Mouse (Mus musculus) neural tube, embryonic 14.5 days (tissue): Measurements from ENCODE around the gene L3mbtl4. TPM values are rescaled to one million over a fixed set of nuclear protein-coding genes. Genes with fewer than 3 reads are reported as not detected.

Experiments used
- ATAC-seq: fragments of 200-750 bp; cut with Nextera tagmentation; 2 replicates; pipeline ENCODE4 v1.8.0; 2017; ENCODE audit warnings: low read depth, mild to moderate bottlenecking, moderate TSS enrichment, moderate library complexity
- H3K27ac ChIP-seq: fragments of 300-500 bp; sonication (generic); 2 replicates; pipeline ENCODE4 v1.5.1; 2014; ENCODE audit warnings: low read depth, mild to moderate bottlenecking, control low read depth, low read length, moderate library complexity, mixed read lengths
- H3K27me3 ChIP-seq: fragments of 300-500 bp; sonication (generic); 2 replicates; pipeline ENCODE4 v1.6.1; 2014; ENCODE audit warnings: low read length; ENCODE audit not compliant: control insufficient read depth, insufficient read depth
- H3K36me3 ChIP-seq: fragments of 300-500 bp; sonication (generic); 2 replicates; pipeline ENCODE4 v1.6.1; 2014; ENCODE audit warnings: low read length, mixed read lengths; ENCODE audit not compliant: control insufficient read depth, insufficient read depth
- H3K4me1 ChIP-seq: fragments of 300-500 bp; sonication (generic); 2 replicates; pipeline ENCODE4 v1.6.1; 2014; ENCODE audit warnings: low read length; ENCODE audit not compliant: control insufficient read depth, insufficient read depth
- H3K4me2 ChIP-seq: fragments of 300-500 bp; sonication (generic); 2 replicates; pipeline ENCODE4 v1.6.1; 2014; ENCODE audit warnings: mild to moderate bottlenecking, low read depth, low read length, control low read depth
- H3K4me3 ChIP-seq: fragments of 300-500 bp; sonication (generic); 2 replicates; pipeline ENCODE4 v1.5.1; 2014; ENCODE audit warnings: low read depth, low read length, control low read depth, mixed read lengths
- H3K9ac ChIP-seq: fragments of 300-500 bp; sonication (generic); replicated peaks from 2 replicates; pipeline ENCODE4 v1.6.1; 2014; ENCODE audit warnings: low read depth, mild to moderate bottlenecking, control low read depth, low read length, mixed read lengths
- H3K9me3 ChIP-seq: fragments of 300-500 bp; sonication (generic); 2 replicates; pipeline ENCODE4 v1.6.1; 2016; ENCODE audit warnings: low read length; ENCODE audit not compliant: control insufficient read depth
- WGBS: fragments of 180-500 bp; shearing (Covaris S2); extraction: QIAGEN DNeasy Blood & Tissue Kit; methylation state at CpG from one replicate; pipeline ENCODE4 v1.1.7; 2014; 5-methylcytosine and 5-hydroxymethylcytosine counted together
- polyA plus RNA-seq: library from polyadenylated mRNA; unstranded; fragments of >200 nt; fragmentation: Nextera tagmentation; extraction: Ambion mirVana; gene quantifications from 2 replicates; pipeline ENCODE4 v1.2.1, GENCODE M21; 2014

Gene L3mbtl4
- polyA plus RNA-seq, 1 experiment from 2014 or later = 5.3 TPM

- Histone ChIP-seq H3K9ac (no peak overlapping the region), H3K36me3 (no peaks in the 10 kb centered on the region), H3K4me1 (no peaks in the 10 kb centered on the region), H3K4me2 (no peak overlapping the region), H3K27ac (no peak overlapping the region), H3K27me3 (no peaks in the 10 kb centered on the region), H3K9me3 (no peaks in the 10 kb centered on the region), H3K4me3 (no peak overlapping the region)
- ATAC-seq = peak; percentile 31; the same call in 1 of the 2 replicates
- WGBS = 34% methylated on average over 8 of the region's 8 CpGs
These were observed 11.7 kb downstream of the L3mbtl4 start for GRCm38 (mm10) chr17:68285119-68285782.

- ATAC-seq = no peak
- Histone ChIP-seq H3K4me2 (no peak overlapping the region), H3K36me3 (no peaks in the 10 kb centered on the region), H3K9me3 (no peaks in the 10 kb centered on the region), H3K4me1 (no peaks in the 10 kb centered on the region; the same call in 1 of the 2 replicates), H3K27me3 (no peaks in the 10 kb centered on the region), H3K9ac (no peak overlapping the region), H3K27ac (no peak overlapping the region), H3K4me3 (no peak overlapping the region)
- 78% methylated on average over 4 of the region's 4 CpGs for WGBS
These were observed 14.5 kb downstream of the L3mbtl4 start for GRCm38 (mm10) chr17:68288094-68288493.

DNA sequence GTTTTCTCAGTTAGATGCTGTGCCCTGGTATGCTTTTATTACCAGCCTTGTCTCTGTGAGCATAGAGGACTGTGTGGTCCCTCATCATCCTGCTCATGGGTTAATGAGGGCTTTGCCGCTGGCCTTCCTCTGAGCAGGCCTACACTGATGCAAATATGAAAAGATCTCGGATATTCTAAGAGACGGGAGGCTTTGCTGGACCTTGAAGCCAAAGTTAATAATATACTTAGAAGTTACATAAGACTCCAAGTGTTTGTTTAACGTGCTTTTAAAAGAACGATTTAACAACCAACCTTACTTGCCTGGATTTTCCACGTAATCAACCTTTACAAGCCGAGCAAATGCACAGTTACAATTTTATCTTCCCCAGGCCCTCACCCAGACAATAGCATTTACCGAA, 15.1 kb downstream of the L3mbtl4 start:
- no peak for ATAC-seq
- Histone ChIP-seq H3K36me3 (no peaks in the 10 kb centered on the region), H3K27ac (no peak overlapping the region), H3K4me2 (no peak overlapping the region), H3K9me3 (no peaks in the 10 kb centered on the region), H3K9ac (no peak overlapping the region), H3K4me3 (no peak overlapping the region), H3K4me1 (no peaks in the 10 kb centered on the region; the same call in 1 of the 2 replicates), H3K27me3 (no peaks in the 10 kb centered on the region)
- 83% methylated on average over 8 of the region's 8 CpGs for WGBS

- Histone ChIP-seq H3K36me3 (no peaks in the 10 kb centered on the region), H3K9ac (no peak overlapping the region), H3K4me2 (no peak overlapping the region), H3K27me3 (no peaks in the 10 kb centered on the region), H3K4me3 (no peak overlapping the region), H3K9me3 (no peaks in the 10 kb centered on the region; the same call in 1 of the 2 replicates), H3K4me1 (no peaks in the 10 kb centered on the region; the same call in 1 of the 2 replicates), H3K27ac (no peak overlapping the region)
- 34% methylated on average over 9 of the region's 9 CpGs for WGBS
- no peak for ATAC-seq
These were observed 18.2 kb downstream of the L3mbtl4 start for GRCm38 (mm10) chr17:68291713-68292364.

- Histone ChIP-seq H3K36me3 (no peaks in the 10 kb centered on the region), H3K9ac (no peak overlapping the region), H3K9me3 (no peaks in the 10 kb centered on the region), H3K4me3 (no peak overlapping the region), H3K27ac (no peak overlapping the region), H3K27me3 (no peaks in the 10 kb centered on the region), H3K4me2 (no peak overlapping the region), H3K4me1 (no peaks in the 10 kb centered on the region)
- no peak for ATAC-seq
- 75% methylated on average over 6 of the region's 6 CpGs for WGBS
These were observed 34.8 kb downstream of the L3mbtl4 start for GRCm38 (mm10) chr17:68308381-68308780.

- Histone ChIP-seq H3K4me3 (no peak overlapping the region), H3K36me3 (no peaks in the 10 kb centered on the region), H3K27ac (no peak overlapping the region), H3K9ac (no peak overlapping the region), H3K9me3 (no peaks in the 10 kb centered on the region), H3K4me1 (no peaks in the 10 kb centered on the region), H3K27me3 (no peaks in the 10 kb centered on the region), H3K4me2 (no peak overlapping the region)
- WGBS = 77% methylated on average over 5 of the region's 5 CpGs
- no peak for ATAC-seq
These were observed 38.8 kb downstream of the L3mbtl4 start for GRCm38 (mm10) chr17:68312286-68312927.

GRCm38 (mm10) chr17:68320940-68321339, 47.3 kb downstream of the L3mbtl4 start:
- Histone ChIP-seq H3K27me3 (no peaks in the 10 kb centered on the region), H3K4me3 (no peak overlapping the region), H3K4me1 (no peaks in the 10 kb centered on the region), H3K9ac (no peak overlapping the region), H3K36me3 (no peaks in the 10 kb centered on the region), H3K27ac (no peak overlapping the region), H3K4me2 (no peak overlapping the region), H3K9me3 (no peaks in the 10 kb centered on the region)
- WGBS = 95% methylated on average over 8 of the region's 8 CpGs
- no peak for ATAC-seq

DNA sequence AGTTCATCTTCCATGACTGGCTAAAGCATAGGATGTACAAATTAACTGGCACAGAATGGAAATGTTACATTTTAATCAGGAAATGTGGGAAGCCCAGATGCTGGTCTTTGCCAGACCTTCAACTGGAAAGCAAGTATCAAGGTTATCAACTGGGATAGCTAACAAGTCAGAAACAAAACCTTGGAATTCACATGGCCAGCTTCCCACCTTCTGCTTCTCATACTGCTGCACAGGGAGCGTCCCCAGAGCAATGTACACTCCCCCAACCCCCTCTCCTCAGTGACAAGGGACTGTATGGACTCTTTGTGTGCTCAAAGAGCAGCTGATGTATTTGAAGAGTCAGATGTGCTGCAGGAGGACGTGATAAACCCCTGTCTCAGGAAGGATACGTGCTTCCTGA, 49.0 kb downstream of the L3mbtl4 start:
- no peak overlapping the region for H3K4me3 ChIP-seq
- H3K4me2 ChIP-seq = no peak overlapping the region
- no peak for ATAC-seq
- no peak overlapping the region for H3K9ac ChIP-seq
- no peaks in the 10 kb centered on the region for H3K4me1 ChIP-seq
- no peaks in the 10 kb centered on the region for H3K36me3 ChIP-seq
- H3K27me3 ChIP-seq = no peaks in the 10 kb centered on the region
- WGBS = 62% methylated on average over 3 of the region's 3 CpGs
- H3K27ac ChIP-seq = no peak overlapping the region
- H3K9me3 ChIP-seq = no peaks in the 10 kb centered on the region

DNA sequence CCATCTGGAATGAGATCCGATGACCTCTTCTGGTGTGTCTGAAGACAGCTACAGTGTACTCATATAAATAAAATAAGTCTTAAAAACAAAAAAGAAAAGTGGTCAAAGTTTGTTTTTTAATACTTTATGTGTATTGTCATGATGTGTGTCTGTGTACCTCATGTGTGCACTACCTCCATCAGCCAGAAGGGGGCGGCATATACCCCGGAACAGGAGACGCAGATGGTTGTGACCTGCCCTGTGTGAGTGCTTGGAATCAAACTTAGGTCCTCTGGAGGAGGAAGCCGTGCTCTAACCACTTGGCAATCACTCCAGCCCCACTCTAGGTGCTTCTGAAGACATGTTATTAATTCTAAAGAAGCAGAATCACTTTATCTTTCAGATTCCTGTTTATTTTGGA, 58.6 kb downstream of the L3mbtl4 start:
- no peaks in the 10 kb centered on the region for H3K27me3 ChIP-seq
- ATAC-seq = no peak
- H3K9me3 ChIP-seq = no peaks in the 10 kb centered on the region
- H3K4me3 ChIP-seq = no peak overlapping the region
- no peak overlapping the region for H3K4me2 ChIP-seq
- H3K27ac ChIP-seq = no peak overlapping the region
- WGBS = 85% methylated on average over 5 of the region's 5 CpGs
- H3K9ac ChIP-seq = no peak overlapping the region
- H3K36me3 ChIP-seq = no peaks in the 10 kb centered on the region
- no peaks in the 10 kb centered on the region for H3K4me1 ChIP-seq
